Mouse (Mus musculus) embryo, embryonic 10.5 days (tissue): Measurements from ENCODE around the gene Fsip1.
A peak's percentile ranks its signal among the peaks of the same experiment; 100 is the strongest.

ENCODE experiments used
- DNase-seq: peaks from one replicate; pipeline ENCODE4 v3.0.0-alpha.2; 2015; ENCODE audit warnings: low spot score

The Fsip1 gene

DNA sequence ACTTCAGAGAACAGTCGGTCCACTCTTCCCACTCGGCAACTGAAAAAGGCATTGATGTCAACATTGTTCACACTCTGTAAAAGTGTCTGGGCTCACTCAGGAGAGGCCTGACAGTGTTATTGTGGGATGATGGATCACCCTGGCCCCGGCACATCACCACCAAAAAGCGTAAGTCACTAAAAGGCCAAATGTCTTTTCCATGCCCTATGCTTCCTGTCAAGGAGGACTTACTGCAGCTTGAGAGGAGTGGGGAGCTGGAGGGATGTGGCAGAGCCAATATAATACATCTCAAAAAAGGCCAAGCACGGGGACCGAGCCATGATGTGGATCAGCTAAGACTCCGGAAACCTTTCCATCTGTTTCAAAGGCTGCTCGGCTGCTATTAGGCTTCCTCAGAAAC is 2.2 kb downstream of the Fsip1 start:
- DNase-seq = peak; percentile 60

DNA sequence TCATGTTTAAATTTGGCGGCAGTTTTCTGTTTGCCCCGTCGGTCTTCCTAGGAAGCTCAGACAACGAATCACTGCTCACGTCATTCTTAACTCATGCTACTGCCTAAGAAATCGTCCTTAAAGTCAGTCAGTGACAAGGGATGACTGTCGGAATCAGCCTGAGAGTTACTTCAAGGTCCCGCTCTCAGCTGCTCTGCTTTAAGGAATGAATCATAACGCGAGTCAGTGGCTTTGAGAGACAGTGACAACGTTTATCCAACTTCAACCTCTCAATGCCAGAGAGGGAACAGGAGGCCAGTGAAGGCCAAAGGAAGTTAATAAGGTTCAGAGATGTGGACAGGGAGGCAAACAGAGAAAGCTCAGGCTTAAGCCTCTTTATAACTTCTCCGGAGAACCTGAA is 7.8 kb downstream of the Fsip1 start:
- DNase-seq = no peak

GRCm38 (mm10) chr2:118248016-118248415 is 8.8 kb downstream of the Fsip1 start:
- DNase-seq = no peak

- peak; percentile 90 for DNase-seq
These were observed 10.9 kb downstream of the Fsip1 start for GRCm38 (mm10) chr2:118245914-118246313.

DNA sequence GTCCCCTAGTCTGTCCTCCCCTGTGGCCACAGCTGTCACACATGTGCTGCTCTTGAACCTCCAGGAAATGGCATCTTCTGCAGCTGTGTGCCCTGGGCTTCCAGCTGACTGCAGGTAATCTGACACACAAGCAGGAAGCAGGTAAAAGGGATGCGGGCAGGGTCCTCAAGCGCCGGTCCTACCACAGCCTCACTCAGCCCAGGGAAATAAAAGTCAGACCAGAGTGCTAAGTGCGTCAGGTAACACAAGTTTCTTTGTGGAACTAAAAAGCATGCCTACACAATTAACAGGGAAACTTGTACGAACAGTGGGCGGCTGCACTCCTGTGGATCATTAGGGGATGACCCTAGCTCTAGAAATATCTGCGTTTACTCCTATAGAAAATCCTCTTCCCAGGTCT is 20.6 kb downstream of the Fsip1 start:
- no peak for DNase-seq

- no peak for DNase-seq
These were observed 21.2 kb downstream of the Fsip1 start for GRCm38 (mm10) chr2:118235614-118236013.

- DNase-seq = no peak
These were observed 26.2 kb downstream of the Fsip1 start for GRCm38 (mm10) chr2:118230544-118230943.

DNA sequence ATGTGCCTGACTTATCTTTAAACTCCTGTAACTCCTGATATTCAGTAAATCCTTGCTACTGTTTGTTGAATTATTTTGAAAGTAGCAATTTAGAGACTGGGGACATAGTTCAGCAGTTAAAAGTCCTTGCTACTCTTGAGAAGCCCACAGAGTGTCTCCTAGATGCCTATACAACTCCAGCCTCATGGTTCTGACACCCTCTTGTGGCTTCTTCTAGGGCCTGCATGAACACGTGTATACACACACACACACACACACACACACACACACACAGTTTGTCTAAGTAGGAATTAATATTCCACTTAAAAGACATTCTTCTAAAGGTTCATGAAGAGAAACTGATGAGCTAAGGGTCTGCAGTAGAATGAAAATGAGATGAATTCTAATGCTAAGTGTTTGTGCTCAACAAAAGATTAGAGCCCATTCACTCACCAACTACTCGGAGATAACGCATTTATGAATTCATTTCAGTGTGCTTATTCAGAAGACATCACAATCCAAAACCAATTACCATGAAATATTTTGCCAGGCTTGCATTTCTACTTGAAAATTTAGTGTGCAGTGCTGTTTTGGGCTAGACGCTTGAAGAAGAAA is 28.2 kb downstream of the Fsip1 start:
- DNase-seq = no peak

- no peak for DNase-seq
These were observed 31.3 kb downstream of the Fsip1 start for GRCm38 (mm10) chr2:118225316-118226041.

GRCm38 (mm10) chr2:118217993-118218595 is 38.7 kb downstream of the Fsip1 start:
- peak; percentile 77 for DNase-seq

GRCm38 (mm10) chr2:118209712-118210111 is 47.1 kb downstream of the Fsip1 start:
- DNase-seq = no peak

- DNase-seq = no peak
These were observed 48.1 kb downstream of the Fsip1 start for GRCm38 (mm10) chr2:118208651-118209050.

GRCm38 (mm10) chr2:118205991-118206585 is 50.7 kb downstream of the Fsip1 start:
- no peak for DNase-seq

DNA sequence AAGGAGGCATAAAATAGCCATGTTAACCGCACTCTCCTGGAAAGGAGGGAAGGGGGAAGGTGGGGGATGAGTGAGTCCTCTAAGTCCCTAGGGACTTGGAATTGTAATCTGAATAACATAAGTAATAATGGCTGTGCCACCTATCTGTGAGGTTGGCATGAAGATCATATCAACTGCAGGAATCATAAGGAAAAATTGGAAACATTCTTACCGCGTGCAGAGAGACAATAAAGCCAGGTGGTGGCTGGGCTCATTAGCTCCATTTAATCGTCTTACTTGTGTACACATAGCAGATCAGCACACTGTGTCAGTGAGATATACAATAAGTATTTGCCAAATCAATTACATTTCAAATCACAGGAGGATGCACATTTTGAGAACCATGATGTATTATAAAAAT is 52.1 kb downstream of the Fsip1 start:
- no peak for DNase-seq

DNA sequence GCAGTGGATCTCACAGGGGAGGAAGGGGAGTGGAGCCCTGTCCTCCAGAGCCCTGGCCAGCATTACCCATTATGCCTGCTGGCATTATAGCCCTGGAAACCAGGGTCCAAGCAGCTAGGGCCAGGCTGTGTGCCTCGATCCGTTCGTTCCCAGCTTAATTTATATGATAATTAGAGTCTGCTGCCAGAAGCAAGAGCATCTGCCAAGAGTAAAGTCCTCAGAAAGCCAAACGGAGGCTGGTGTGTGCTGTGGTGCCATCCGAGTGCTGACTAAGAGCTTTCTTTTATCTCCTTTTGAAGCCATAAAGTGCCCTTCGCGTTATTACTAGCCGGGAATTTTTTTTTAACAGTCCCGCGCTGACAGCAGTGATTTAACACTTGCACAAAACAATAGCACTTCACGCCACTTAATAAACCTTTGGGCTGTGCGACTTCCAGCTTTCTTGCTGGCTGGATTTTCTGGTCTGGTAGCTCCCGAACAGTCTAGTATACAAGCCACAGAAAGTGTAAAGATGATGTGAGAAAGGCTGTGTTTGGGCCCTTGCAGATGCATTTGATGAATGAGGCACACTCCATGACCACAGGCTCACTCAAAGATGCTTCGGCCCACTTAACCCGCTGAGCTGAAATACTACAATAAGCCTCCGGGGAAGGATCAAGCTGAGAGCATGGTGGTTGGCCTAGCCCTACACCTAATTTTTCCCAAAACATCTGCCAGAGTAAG is 52.9 kb downstream of the Fsip1 start:
- peak; percentile 67 for DNase-seq

GRCm38 (mm10) chr2:118202934-118203333 is 53.8 kb downstream of the Fsip1 start:
- peak; percentile 57 for DNase-seq

GRCm38 (mm10) chr2:118201983-118202382 is 54.8 kb downstream of the Fsip1 start:
- no peak for DNase-seq

DNA sequence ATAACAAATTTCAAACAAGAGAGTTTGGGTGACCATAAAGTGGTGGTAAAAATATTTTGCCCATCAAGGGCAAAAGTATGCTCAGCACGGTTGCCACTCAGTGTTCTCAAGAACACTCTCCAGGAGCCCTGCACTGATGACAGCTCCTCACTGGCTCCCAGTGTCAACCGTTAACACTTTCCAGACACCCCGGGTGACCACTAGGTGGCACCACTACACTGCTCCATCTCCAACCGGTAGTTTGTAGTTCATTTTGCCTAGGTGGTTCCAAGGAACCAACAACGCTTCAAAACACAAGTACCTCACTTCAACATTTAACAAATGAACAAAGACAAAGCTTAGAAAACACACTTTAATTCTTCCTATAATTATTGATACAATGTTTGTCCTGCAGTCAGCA is 56.9 kb downstream of the Fsip1 start:
- DNase-seq = peak; percentile 93

DNA sequence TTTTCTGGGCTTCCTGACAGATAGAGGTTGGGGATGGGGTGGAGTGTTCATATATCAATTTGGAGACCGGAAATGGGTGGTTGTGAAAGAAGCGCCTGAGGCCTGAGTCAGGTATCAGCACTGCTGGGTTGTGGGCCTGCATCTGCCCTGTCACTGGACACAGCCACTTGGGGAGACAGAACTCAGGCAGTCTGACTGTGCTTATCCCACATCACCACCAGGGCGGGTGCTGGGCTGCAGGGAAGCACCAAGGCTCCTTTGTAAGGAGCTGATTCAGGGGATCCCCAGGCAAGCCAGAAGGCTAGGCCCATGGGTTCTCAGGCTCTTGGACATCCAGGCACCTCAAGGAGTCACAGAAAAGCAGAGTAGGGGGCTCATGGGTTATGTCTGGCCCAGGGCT is 59.8 kb downstream of the Fsip1 start:
- DNase-seq = no peak

GRCm38 (mm10) chr2:118182136-118182535 is 74.6 kb downstream of the Fsip1 start:
- DNase-seq = no peak

GRCm38 (mm10) chr2:118179873-118180585 is 76.7 kb downstream of the Fsip1 start:
- DNase-seq = no peak

DNA sequence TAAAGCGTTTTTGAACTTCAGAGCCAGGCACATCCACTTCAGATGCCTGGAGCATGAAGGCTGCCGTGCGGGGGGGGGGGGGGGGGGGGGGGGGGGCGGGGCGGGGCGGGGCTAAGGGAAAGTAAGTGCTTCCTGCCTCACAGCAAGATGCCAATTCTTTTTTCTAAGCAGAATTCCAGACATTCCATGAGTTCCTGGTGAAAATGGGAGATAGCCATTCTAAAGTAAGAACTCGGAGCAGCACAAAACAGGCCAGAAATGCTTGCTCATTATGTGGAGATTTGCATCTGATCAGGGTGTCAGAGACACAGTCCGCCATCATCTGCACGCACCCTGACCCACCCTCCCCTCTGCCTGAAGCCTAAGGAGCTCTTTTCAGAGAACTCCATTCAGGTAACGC is 77.3 kb downstream of the Fsip1 start:
- DNase-seq = peak; percentile 73
